Mouse (Mus musculus): ENCODE results near the gene Vasn.

GRCm38 (mm10) chr16:4651624-4652023, 11.9 kb downstream of the Vasn start:
- no peak for TF ChIP-seq CTCF (IDR thresholded peaks at IDR 0.05; ENCODE audit: borderline replicate concordance, insufficient read depth, low read depth, low read length)
- TF ChIP-seq POLR2A (IDR thresholded peaks at IDR 0.05; ENCODE audit: borderline replicate concordance, insufficient read depth, low read length), result no peak
